Mouse (Mus musculus) embryonic facial prominence, embryonic 14.5 days (tissue): ENCODE measurements at regions not wholly inside any gene's neighbourhood (a gene's known extent, or its start where the extent isn't known, plus 50 kb on each side); places are given as distances from the start of the nearest gene placed in this dataset.

Experiments
- ATAC-seq: fragments of 200-750 bp; cut with Nextera tagmentation; 2 replicates; pipeline ENCODE4 v1.8.0; 2017; ENCODE audit warnings: low read depth, moderate number of reproducible peaks, moderate TSS enrichment
- DNase-seq: peaks from one replicate; pipeline ENCODE4 v3.0.0-alpha.2; 2015; ENCODE audit warnings: low spot score
- H3K27ac ChIP-seq: fragments of 300-500 bp; sonication (generic); replicated peaks from 2 replicates; pipeline ENCODE4 v1.5.1; 2014; ENCODE audit warnings: low read depth, mild to moderate bottlenecking, low read length, moderate library complexity
- H3K27me3 ChIP-seq: fragments of 300-500 bp; sonication (generic); replicated peaks from 2 replicates; pipeline ENCODE4 v1.6.1; 2014; ENCODE audit warnings: low read length; ENCODE audit not compliant: control insufficient read depth, insufficient read depth
- H3K36me3 ChIP-seq: fragments of 300-500 bp; sonication (generic); 2 replicates; pipeline ENCODE4 v1.6.1; 2014; ENCODE audit warnings: low read length, mixed read lengths; ENCODE audit not compliant: control insufficient read depth, insufficient read depth
- H3K4me1 ChIP-seq: fragments of 300-500 bp; sonication (generic); 2 replicates; pipeline ENCODE4 v1.6.1; 2014; ENCODE audit warnings: antibody characterized with exemption, low read length; ENCODE audit not compliant: control insufficient read depth, insufficient read depth
- H3K4me2 ChIP-seq: fragments of 300-500 bp; sonication (generic); 2 replicates; pipeline ENCODE4 v1.6.1; 2014; ENCODE audit warnings: low read depth, mild to moderate bottlenecking, low read length, moderate library complexity, mixed read lengths
- H3K4me3 ChIP-seq: fragments of 300-500 bp; sonication (generic); 2 replicates; pipeline ENCODE4 v1.5.1; 2014; ENCODE audit warnings: low read depth, mild to moderate bottlenecking, low read length
- H3K9ac ChIP-seq: fragments of 300-500 bp; sonication (generic); 2 replicates; pipeline ENCODE4 v1.6.1; 2014; ENCODE audit warnings: low read depth, mild to moderate bottlenecking, low read length, moderate library complexity, mixed read lengths
- H3K9me3 ChIP-seq: fragments of 300-500 bp; sonication (generic); 2 replicates; pipeline ENCODE4 v1.6.1; 2016; ENCODE audit warnings: low read length; ENCODE audit not compliant: control insufficient read depth
- WGBS: fragments of 180-500 bp; shearing (Covaris S2); extraction: QIAGEN DNeasy Blood & Tissue Kit; methylation state at CpG from one replicate; pipeline ENCODE4 v1.1.7; 2014; 5-methylcytosine and 5-hydroxymethylcytosine counted together

- Histone ChIP-seq H3K27me3 (no peaks in the 10 kb centered on the region), H3K4me2 (no peak overlapping the region), H3K4me3 (no peak overlapping the region), H3K9ac (no peak overlapping the region), H3K4me1 (no peaks in the 10 kb centered on the region), H3K9me3 (no peaks in the 10 kb centered on the region), H3K36me3 (no peaks in the 10 kb centered on the region), H3K27ac (no peak overlapping the region)
- WGBS: 86% methylated on average over 9 of the region's 9 CpGs
- ATAC-seq: no peak
- no peak for DNase-seq
These were observed 80.7 kb upstream of the Syndig1 start for GRCm38 (mm10) chr2:149748240-149748822.

- Histone ChIP-seq H3K4me3 (no peak overlapping the region), H3K36me3 (no peaks in the 10 kb centered on the region), H3K27me3 (no peaks in the 10 kb centered on the region), H3K4me2 (no peak overlapping the region), H3K9ac (no peak overlapping the region), H3K9me3 (no peaks in the 10 kb centered on the region), H3K4me1 (no peaks in the 10 kb centered on the region), H3K27ac (no peak overlapping the region)
- DNase-seq (no peak), ATAC-seq (no peak)
- 68% methylated on average over 4 of the region's 4 CpGs for WGBS
These were observed 69.9 kb upstream of the Syndig1 start for GRCm38 (mm10) chr2:149759151-149759550.

DNA sequence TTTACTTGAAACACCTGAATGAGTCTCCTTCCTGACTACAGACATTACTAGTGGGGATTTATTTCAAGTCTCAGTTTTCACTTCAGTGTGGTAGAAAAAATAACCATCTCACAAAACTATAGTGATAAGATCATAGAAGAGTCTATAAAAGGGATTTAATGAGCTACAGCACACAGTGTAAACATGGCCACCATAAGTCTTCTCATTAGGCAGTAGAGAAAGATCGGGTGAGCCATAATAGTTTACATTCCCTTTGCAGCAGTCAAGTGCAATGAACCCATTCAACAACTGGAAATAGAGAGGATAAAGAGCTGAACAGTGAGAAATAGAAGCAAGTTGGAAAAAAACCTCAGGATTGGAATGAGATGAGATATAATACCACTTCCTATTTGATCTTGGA lies 65.1 kb upstream of the Syndig1 start:
- Histone ChIP-seq H3K27me3 (no peaks in the 10 kb centered on the region), H3K27ac (no peak overlapping the region), H3K36me3 (no peaks in the 10 kb centered on the region), H3K9ac (no peak overlapping the region), H3K4me1 (no peaks in the 10 kb centered on the region), H3K4me3 (no peak overlapping the region), H3K4me2 (no peak overlapping the region), H3K9me3 (no peaks in the 10 kb centered on the region)
- ATAC-seq (no peak), DNase-seq (no peak)
- WGBS: 66% methylated on average over 1 of the region's 1 CpGs

DNA sequence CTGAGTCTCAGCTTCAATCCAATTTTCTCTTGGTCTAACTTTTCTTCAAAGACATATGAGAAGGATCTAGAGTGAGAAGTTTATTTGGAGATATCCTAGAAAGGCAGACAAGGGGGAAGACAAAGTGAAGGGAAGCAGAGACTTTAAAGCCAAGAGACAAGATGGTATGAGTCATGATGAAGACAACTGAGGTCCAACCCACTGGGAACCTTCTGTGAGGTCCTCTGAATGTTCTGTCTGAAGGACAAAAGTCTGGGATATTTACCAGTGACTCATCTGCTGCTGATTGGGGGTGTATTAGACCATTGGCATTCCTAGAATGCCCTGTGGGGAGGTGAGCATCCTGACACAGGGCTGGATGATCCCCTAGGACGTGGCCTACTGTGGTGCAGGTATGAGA lies 61.0 kb upstream of the Syndig1 start:
- no peak overlapping the region for H3K9ac ChIP-seq
- no peak overlapping the region for H3K27ac ChIP-seq
- no peak overlapping the region for H3K4me2 ChIP-seq
- H3K9me3 ChIP-seq: no peaks in the 10 kb centered on the region
- ATAC-seq (no peak), DNase-seq (no peak)
- H3K4me3 ChIP-seq: no peak overlapping the region
- no peaks in the 10 kb centered on the region for H3K27me3 ChIP-seq
- 79% methylated on average over 1 of the region's 1 CpGs for WGBS
- H3K4me1 ChIP-seq: no peaks in the 10 kb centered on the region
- no peaks in the 10 kb centered on the region for H3K36me3 ChIP-seq

DNA sequence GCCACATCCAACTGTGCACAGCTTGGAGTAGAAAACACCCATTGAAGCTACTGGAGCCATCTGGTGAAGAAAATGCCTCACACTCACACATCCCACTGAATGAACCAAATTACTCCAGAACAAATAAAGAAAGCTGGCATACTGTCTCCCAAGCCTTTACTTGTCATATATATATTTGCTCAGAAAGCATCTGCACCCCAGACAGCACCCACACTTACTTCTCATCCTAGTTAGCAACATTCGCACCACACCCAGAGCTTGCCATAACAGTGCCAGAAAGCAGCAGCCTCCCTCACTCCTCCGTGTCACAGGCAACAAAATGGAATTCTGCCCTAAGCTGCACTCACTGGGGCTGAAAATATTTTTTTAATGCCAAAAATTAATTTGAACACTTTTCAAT lies 60.5 kb upstream of the Syndig1 start:
- Histone ChIP-seq H3K36me3 (no peaks in the 10 kb centered on the region), H3K9ac (no peak overlapping the region), H3K27ac (no peak overlapping the region), H3K4me3 (no peak overlapping the region), H3K9me3 (no peaks in the 10 kb centered on the region), H3K4me2 (no peak overlapping the region), H3K4me1 (no peaks in the 10 kb centered on the region), H3K27me3 (no peaks in the 10 kb centered on the region)
- DNase-seq (no peak), ATAC-seq (no peak)
- WGBS: 76% methylated on average over 2 of the region's 2 CpGs

DNA sequence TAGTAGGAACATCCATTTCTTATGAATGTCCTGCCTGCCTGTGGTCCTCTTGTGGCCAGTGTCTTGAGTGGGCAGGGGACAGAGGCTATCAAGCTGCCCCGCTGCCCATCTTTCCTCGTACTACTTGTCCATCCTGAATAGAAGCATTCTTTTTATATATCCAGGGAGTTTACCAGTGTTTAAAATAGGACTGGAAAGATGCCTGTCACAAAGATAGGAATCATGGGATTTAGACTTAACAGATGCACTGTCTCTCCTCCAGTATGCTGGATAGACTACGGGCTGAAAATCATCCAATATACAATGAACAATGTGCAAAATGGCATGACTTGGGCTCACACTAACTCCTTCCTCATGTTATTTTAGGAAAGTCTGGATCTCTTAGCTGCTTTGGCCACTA lies 51.7 kb upstream of the Syndig1 start:
- WGBS: 84% methylated on average over 3 of the region's 3 CpGs
- Histone ChIP-seq H3K4me2 (no peak overlapping the region), H3K4me3 (no peak overlapping the region), H3K27ac (no peak overlapping the region), H3K9me3 (no peaks in the 10 kb centered on the region), H3K9ac (no peak overlapping the region), H3K4me1 (no peaks in the 10 kb centered on the region), H3K36me3 (no peaks in the 10 kb centered on the region), H3K27me3 (no peaks in the 10 kb centered on the region)
- DNase-seq (no peak), ATAC-seq (no peak)
